10 mouse cellular contexts compared by ENCODE assay signal in the genomic region with DNA sequence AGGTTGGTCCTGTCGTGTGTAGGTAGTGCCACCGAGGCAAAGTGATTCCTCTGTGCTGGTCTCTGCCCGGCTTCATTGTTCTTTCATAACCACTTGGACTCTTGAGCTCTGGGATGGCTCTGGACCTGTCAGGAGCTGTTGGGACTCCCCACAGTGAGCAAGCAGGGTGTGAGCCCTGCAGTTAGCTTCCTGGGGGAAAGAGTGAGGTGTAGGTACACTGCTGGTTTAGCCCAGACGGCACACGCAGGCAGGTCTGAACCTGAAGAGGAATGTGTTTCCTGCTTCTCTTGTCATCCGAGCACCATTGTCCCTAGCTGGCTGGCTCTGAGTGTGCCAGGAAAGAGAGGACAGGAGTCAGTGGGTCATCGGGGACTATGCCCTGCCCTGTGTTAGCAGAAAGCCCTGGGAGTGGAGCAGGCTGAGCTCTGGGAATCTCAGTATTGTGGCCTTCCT.
DNase-seq lines count a peak whose midpoint lies in the region; ATAC-seq lines count a peak whose summit lies in the region.
"Had no signal": no experiment of that assay in that cellular context is flagged by ENCODE, and none has a peak within 500 bp of the region (broad histone marks: within the 10 kb centered on the region; RNA-seq: fewer than 3 reads in every experiment).

No protein-coding gene starts in this region.

- DNase-seq in lung, postnatal 10 days = no peak
- no peak for DNase-seq in liver, embryonic 13.5 days
- DNase-seq in urinary bladder, postnatal 14 days (ENCODE audit: low spot score) = peak; percentile 79
- no peak for DNase-seq in left cerebral cortex, adult 9 months (ENCODE audit: low spot score in 2 of 2)
- DNase-seq in layer of hippocampus, postnatal 14 days (ENCODE audit: low spot score in 2 of 2) = no peak
- no peak for DNase-seq in testis, postnatal 14 days (ENCODE audit: low spot score)
- DNase-seq: cerebellum, adult 18-20 months had no signal

- H3K36me3 ChIP-seq in lung, embryonic 15.5 days = no peaks in the 10 kb centered on the region
- no peaks in the 10 kb centered on the region; the same call in 1 of the 2 replicates for H3K36me3 ChIP-seq in hindbrain, embryonic 13.5 days
- H3K36me3 ChIP-seq in liver, embryonic 13.5 days = no peaks in the 10 kb centered on the region

- 0 out of 2 replicates have a peak overlapping the region, but pooled peaks have one; percentile 13 for H3K27ac ChIP-seq in lung, embryonic 15.5 days
- peak overlapping the region; percentile 83 for H3K27ac ChIP-seq in hindbrain, embryonic 13.5 days
- H3K27ac ChIP-seq in liver, embryonic 13.5 days = peak overlapping the region; percentile 29; the same call in 1 of the 2 replicates

- H3K4me2 ChIP-seq in lung, embryonic 15.5 days = no peak overlapping the region
- H3K4me2 ChIP-seq in hindbrain, embryonic 13.5 days = no peak overlapping the region
- no peak overlapping the region for H3K4me2 ChIP-seq in liver, embryonic 13.5 days

- no peaks in the 10 kb centered on the region for H3K9me3 ChIP-seq in lung, embryonic 15.5 days
- H3K9me3 ChIP-seq in hindbrain, embryonic 13.5 days = no peaks in the 10 kb centered on the region
- no peaks in the 10 kb centered on the region for H3K9me3 ChIP-seq in liver, embryonic 13.5 days (replicated peaks)
- H3K9me3 ChIP-seq: G1E had no signal

- peaks cover 32% of the 10 kb centered on the region for H3K4me1 ChIP-seq in lung, embryonic 15.5 days
- H3K4me1 ChIP-seq in hindbrain, embryonic 13.5 days (replicated peaks) = peaks cover 73% of the 10 kb centered on the region
- H3K4me1 ChIP-seq in liver, embryonic 13.5 days (replicated peaks) = peaks cover 76% of the 10 kb centered on the region

- no peak overlapping the region for H3K9ac ChIP-seq in lung, embryonic 15.5 days
- H3K9ac ChIP-seq in hindbrain, embryonic 13.5 days = peak overlapping the region; percentile 56
- H3K9ac ChIP-seq in liver, embryonic 13.5 days = no peak overlapping the region

- 38% methylated on average over 7 of the region's 7 CpGs for WGBS in lung, embryonic 15.5 days
- 39% methylated on average over 7 of the region's 7 CpGs for WGBS in hindbrain, embryonic 13.5 days
- 59% methylated on average over 7 of the region's 7 CpGs for WGBS in liver, embryonic 13.5 days (ENCODE audit: insufficient replicate concordance)

- H3K4me3 ChIP-seq in lung, embryonic 15.5 days = no peak overlapping the region
- no peak overlapping the region for H3K4me3 ChIP-seq in hindbrain, embryonic 13.5 days
- no peak overlapping the region for H3K4me3 ChIP-seq in liver, embryonic 13.5 days (replicated peaks)

- no peak; the same call in 1 of the 2 replicates for ATAC-seq in lung, embryonic 15.5 days (ENCODE audit: borderline replicate concordance, extremely low read depth, low FRiP score, low TSS enrichment)
- no peak for ATAC-seq in hindbrain, embryonic 13.5 days (ENCODE audit: low FRiP score)
- peak; percentile 45; the same call in 1 of the 2 replicates for ATAC-seq in liver, embryonic 13.5 days (ENCODE audit: low read depth)

- H3K27me3 ChIP-seq in lung, embryonic 15.5 days = no peaks in the 10 kb centered on the region
- H3K27me3 ChIP-seq in hindbrain, embryonic 13.5 days = no peaks in the 10 kb centered on the region
- no peaks in the 10 kb centered on the region for H3K27me3 ChIP-seq in liver, embryonic 13.5 days

Comparison
In these comparisons a context has a peak if more than half of its experiments do, and no peak if none do; other contexts are left out.
1. H3K27ac ChIP-seq: peak in every context shown above with its lines; median percentile 83 in hindbrain, embryonic 13.5 days; 29 in liver, embryonic 13.5 days; 13 in lung, embryonic 15.5 days.